Mouse (Mus musculus): ENCODE results near the gene 6330403K07Rik. TPM values are rescaled to one million over a fixed set of nuclear protein-coding genes. Genes with fewer than 3 reads are reported as not detected.
A peak's percentile ranks its signal among the peaks of the same experiment; 100 is the strongest.

Gene 6330403K07Rik
- polyA plus RNA-seq, 1 experiment = 0.84 TPM

DNA sequence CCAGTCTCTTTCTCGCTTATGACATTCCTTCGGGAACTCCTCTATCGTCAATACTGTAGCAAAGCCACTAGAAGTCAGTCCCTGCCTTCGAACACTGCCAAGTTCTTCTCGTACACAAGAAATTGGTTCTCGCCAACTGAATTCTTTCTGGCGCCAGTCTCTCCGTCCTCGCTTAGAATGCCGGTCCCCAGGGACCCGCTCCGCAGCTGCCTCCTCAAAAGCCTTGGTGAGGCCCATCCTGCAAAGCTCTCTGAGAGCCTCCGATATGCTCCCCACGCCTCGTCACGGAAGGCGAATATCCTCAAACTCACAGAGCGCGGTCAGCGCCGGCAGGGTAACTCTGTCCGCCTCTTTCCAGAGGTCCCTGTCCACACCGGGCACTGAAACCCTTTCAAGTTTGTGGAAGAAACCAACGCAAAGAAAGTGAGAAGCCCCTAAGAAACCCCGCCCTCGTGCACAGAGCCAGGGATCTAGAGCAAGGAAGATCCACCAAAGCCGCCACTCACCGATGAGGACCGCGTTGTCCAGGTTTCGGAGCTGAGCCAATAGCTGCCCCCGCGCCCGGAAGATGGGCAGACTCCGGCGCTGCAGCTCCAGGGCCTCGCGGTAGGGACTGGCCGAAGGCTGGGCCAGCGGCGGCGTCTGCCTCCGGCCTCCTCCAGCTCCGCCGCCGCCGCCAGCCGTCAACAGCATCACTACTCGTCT lies 29.6 kb downstream of the 6330403K07Rik start:
- Histone ChIP-seq H3K4me1 (replicated peaks; ENCODE audit: control insufficient read depth, insufficient read depth, low read length) (peaks cover 8% of the 10 kb centered on the region; the same call in 1 of the 2 replicates), H3K4me3 (ENCODE audit: control insufficient read depth, insufficient read depth, low read length) (peak overlapping the region; percentile 59), H3K36me3 (ENCODE audit: control insufficient read depth, insufficient read depth, low read length) (no peaks in the 10 kb centered on the region), H3K27ac (ENCODE audit: control insufficient read depth, insufficient read depth, low read length) (no peak overlapping the region), H3K27me3 (ENCODE audit: control insufficient read depth, insufficient read depth, low read length) (no peaks in the 10 kb centered on the region)
- TF ChIP-seq POLR2A (IDR thresholded peaks at IDR 0.05; ENCODE audit: control insufficient read depth, extremely low read depth, insufficient read depth, low read length, poor library complexity) = no peak
- no peak for TF ChIP-seq CTCF (IDR thresholded peaks at IDR 0.05; ENCODE audit: borderline replicate concordance, control insufficient read depth, extremely low read depth, insufficient read depth, low read length, poor library complexity)
- no peak for DNase-seq
- WGBS = under 1% methylated on average over 49 of the region's 49 CpGs

DNA sequence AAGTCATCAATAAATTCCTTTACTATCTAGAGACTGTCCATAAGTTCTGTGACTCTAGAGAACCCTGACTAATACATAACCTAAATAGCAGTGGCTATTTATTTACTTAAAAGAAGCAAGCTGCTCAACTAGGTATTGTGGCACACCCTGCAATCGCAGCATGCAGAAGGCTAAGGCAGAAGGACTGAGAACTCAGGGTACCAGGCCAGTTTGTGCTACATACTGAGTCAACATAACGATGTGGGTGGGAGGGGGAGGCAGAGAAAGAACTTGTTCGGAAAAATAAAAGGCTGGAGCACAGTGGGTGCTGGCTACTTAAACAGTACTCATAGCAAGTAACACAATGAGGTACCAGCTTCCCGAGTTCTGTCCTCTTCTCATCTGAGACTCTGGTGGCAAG lies 32.1 kb downstream of the 6330403K07Rik start:
- H3K27me3 ChIP-seq (ENCODE audit: control insufficient read depth, insufficient read depth, low read length) = no peaks in the 10 kb centered on the region
- no peak overlapping the region for H3K27ac ChIP-seq (ENCODE audit: control insufficient read depth, insufficient read depth, low read length)
- H3K36me3 ChIP-seq (ENCODE audit: control insufficient read depth, insufficient read depth, low read length) = peaks cover 6% of the 10 kb centered on the region
- DNase-seq = no peak
- 92% methylated on average over 4 of the region's 4 CpGs for WGBS
- H3K4me3 ChIP-seq (ENCODE audit: control insufficient read depth, insufficient read depth, low read length) = no peak overlapping the region
- TF ChIP-seq CTCF (IDR thresholded peaks at IDR 0.05; ENCODE audit: borderline replicate concordance, control insufficient read depth, extremely low read depth, insufficient read depth, low read length, poor library complexity) = no peak
- no peak for TF ChIP-seq POLR2A (IDR thresholded peaks at IDR 0.05; ENCODE audit: control insufficient read depth, extremely low read depth, insufficient read depth, low read length, poor library complexity)
- peaks cover 8% of the 10 kb centered on the region; the same call in 1 of the 2 replicates for H3K4me1 ChIP-seq (replicated peaks; ENCODE audit: control insufficient read depth, insufficient read depth, low read length)

GRCm38 (mm10) chr11:70982557-70983228 lies 50.6 kb downstream of the 6330403K07Rik start, which contains the start of gene C1qbp:
TSS of gene C1qbp (minus strand) at chr11:70983026.
- H3K4me3 ChIP-seq (ENCODE audit: control insufficient read depth, insufficient read depth, low read length) = peak within 1 kb of the TSS; percentile 75
- peak; percentile 99 for TF ChIP-seq CTCF (IDR thresholded peaks at IDR 0.05; ENCODE audit: borderline replicate concordance, control insufficient read depth, extremely low read depth, insufficient read depth, low read length, poor library complexity)
- no peak for TF ChIP-seq POLR2A (IDR thresholded peaks at IDR 0.05; ENCODE audit: control insufficient read depth, extremely low read depth, insufficient read depth, low read length, poor library complexity)
- peaks cover 6% of the 10 kb centered on the region; the same call in 1 of the 2 replicates for H3K4me1 ChIP-seq (replicated peaks; ENCODE audit: control insufficient read depth, insufficient read depth, low read length)
- under 1% methylated on average over 64 of the region's 64 CpGs for WGBS
- H3K36me3 ChIP-seq (ENCODE audit: control insufficient read depth, insufficient read depth, low read length) = peaks cover 27% of the 10 kb centered on the region
- peak; percentile 94 for DNase-seq
- H3K27ac ChIP-seq (ENCODE audit: control insufficient read depth, insufficient read depth, low read length) = no peak within 1 kb of the TSS
- no peaks in the 10 kb centered on the region for H3K27me3 ChIP-seq (ENCODE audit: control insufficient read depth, insufficient read depth, low read length)

DNA sequence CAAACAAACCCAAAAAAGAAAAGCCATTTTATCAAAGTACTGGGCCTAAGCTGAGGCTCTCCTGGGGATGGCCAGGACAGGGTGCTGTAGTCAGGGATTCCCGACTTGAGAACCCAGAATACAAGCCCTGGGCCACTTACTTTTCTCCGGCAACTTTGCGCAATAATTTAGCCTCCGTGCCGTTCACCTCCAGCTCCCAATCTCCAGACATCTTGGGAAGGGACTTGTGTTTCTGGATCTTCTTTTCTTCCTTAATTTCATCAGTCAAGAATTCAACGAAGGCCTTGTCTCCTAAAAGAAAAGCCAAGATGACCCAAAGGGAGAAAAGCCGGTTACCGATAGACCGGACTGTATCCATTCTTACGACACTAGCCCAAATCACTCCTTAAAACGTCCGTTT lies 51.3 kb downstream of the 6330403K07Rik start:
- DNase-seq = no peak
- H3K36me3 ChIP-seq (ENCODE audit: control insufficient read depth, insufficient read depth, low read length) = peaks cover 31% of the 10 kb centered on the region
- no peak overlapping the region for H3K27ac ChIP-seq (ENCODE audit: control insufficient read depth, insufficient read depth, low read length)

More for the DNA sequence above, 51.3 kb downstream of the 6330403K07Rik start:
- H3K4me1 ChIP-seq (replicated peaks; ENCODE audit: control insufficient read depth, insufficient read depth, low read length) = peaks cover 6% of the 10 kb centered on the region; the same call in 1 of the 2 replicates
- WGBS = 8% methylated on average over 12 of the region's 12 CpGs
- peak overlapping the region; percentile 22; the same call in 1 of the 2 replicates for H3K4me3 ChIP-seq (ENCODE audit: control insufficient read depth, insufficient read depth, low read length)
- no peak for TF ChIP-seq POLR2A (IDR thresholded peaks at IDR 0.05; ENCODE audit: control insufficient read depth, extremely low read depth, insufficient read depth, low read length, poor library complexity)
- TF ChIP-seq CTCF (IDR thresholded peaks at IDR 0.05; ENCODE audit: borderline replicate concordance, control insufficient read depth, extremely low read depth, insufficient read depth, low read length, poor library complexity) = no peak
- H3K27me3 ChIP-seq (ENCODE audit: control insufficient read depth, insufficient read depth, low read length) = no peaks in the 10 kb centered on the region

Other genes starting within 250 kb of the 6330403K07Rik start
- gene Scimp, start 220.9 kb downstream of the 6330403K07Rik start, polyA plus RNA-seq (2012; rRNA removed) = 2.4 and 3.1 TPM in 2 replicates
- 3.5 and 3.7 TPM in 2 replicates for gene Rabep1, start 188.7 kb downstream of the 6330403K07Rik start, polyA plus RNA-seq (2012; rRNA removed)
- 49.4 and 50.2 TPM in 2 replicates for gene Nup88, start 63.5 kb downstream of the 6330403K07Rik start, polyA plus RNA-seq (2012; rRNA removed)
- 45.5 and 63.5 TPM in 2 replicates for gene Rpain, start 63.3 kb downstream of the 6330403K07Rik start, polyA plus RNA-seq (2012; rRNA removed)
- 132 and 253 TPM in 2 replicates for gene C1qbp, start 50.5 kb downstream of the 6330403K07Rik start, polyA plus RNA-seq (2012; rRNA removed)
- gene Dhx33, start 29.1 kb downstream of the 6330403K07Rik start, polyA plus RNA-seq (2012; rRNA removed) = 26.4 and 28.4 TPM in 2 replicates
- gene Mis12, start 13.9 kb downstream of the 6330403K07Rik start, polyA plus RNA-seq (2012; rRNA removed) = 8.6 and 10.0 TPM in 2 replicates
- gene Derl2, start 13.7 kb downstream of the 6330403K07Rik start, polyA plus RNA-seq (2012; rRNA removed) = 12.5 and 14.1 TPM in 2 replicates
- gene Nlrp1a, start 111.2 kb upstream of the 6330403K07Rik start, polyA plus RNA-seq (2012; rRNA removed) = 0.12 and 0.28 TPM in 2 replicates
- 0.59 and 0.84 TPM in 2 replicates for gene Nlrp1b, start 197.2 kb upstream of the 6330403K07Rik start, polyA plus RNA-seq (2012; rRNA removed)

Measured in thymus, adult 2 months (tissue).